Mouse (Mus musculus): Measurements from ENCODE around the gene Cep112. TPM values are rescaled to one million over a fixed set of nuclear protein-coding genes. Genes with fewer than 3 reads are reported as not detected.

Cep112 gene
- total RNA-seq, 2 experiments from 2014 or later: 21.0 to 23.1 TPM

DNA sequence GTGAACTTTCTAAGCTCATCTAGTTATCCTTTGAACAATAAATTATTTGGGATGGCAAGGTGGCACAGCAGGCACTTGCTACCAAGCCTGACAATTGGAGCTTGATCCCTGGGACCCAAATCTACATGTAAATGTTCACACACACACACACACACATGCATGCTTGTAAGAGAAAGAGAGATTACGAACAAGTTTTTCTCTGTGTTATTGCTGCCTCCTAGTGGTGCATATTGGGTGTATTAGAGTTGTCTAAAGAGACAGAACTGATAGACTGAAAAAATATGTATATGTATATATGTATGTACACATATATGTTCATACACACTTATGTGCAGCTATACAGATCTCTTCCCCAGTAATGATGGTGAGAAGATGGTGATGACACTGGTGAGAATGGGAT lies 6.5 kb upstream of the Cep112 start:
- Histone ChIP-seq H3K4me3 (no peak overlapping the region), H3K27ac (no peak overlapping the region)
- peak; percentile 5 to 30 for DNase-seq (ENCODE audit: low spot score in 2 of 2)
- TF ChIP-seq CTCF (conservative IDR thresholded peaks at IDR 0.05): peak; percentile 77

DNA sequence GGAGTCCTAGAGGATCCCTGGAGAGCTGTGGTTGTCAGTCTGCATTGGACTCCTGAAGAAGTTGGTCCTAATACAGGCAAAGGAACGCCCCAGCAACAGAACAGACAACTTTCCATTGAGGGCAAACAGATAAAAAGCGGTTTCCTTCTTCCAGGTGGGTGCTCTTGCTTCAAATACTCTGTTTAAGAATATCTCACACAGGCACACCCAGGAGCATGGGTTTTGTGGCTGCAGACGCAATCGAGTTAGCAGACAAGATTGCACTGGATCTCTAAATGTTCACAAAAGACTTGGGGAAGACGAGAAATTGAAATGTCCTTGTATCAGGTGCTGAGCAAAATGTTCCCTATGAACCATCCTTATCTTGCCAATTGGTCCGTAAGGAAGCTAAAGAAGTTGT lies 5.8 kb upstream of the Cep112 start:
- no peak overlapping the region for H3K4me3 ChIP-seq
- no peak overlapping the region for H3K27ac ChIP-seq
- DNase-seq (ENCODE audit: low spot score in 2 of 2): no peak
- no peak for TF ChIP-seq CTCF (conservative IDR thresholded peaks at IDR 0.05)

DNA sequence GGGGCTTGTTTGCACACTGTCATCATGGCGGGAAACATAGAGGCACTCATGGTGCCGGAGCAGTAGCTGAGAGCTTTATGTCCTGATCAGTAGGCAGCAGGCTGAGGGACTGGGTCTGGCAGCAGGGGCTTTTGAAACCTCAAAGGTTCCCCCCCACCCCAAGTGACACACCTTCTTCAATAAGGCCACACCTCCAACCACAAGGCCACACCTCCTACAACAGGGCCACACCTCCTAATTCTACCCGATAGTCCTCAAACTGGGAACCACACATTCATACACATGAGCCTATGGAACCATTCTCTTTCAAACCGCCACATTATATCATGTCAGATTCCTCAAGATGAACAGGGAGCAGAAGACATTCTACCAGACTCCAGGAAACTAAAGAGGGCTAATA lies 4.2 kb upstream of the Cep112 start:
- Histone ChIP-seq H3K4me3 (no peak overlapping the region), H3K27ac (no peak overlapping the region)
- TF ChIP-seq CTCF (conservative IDR thresholded peaks at IDR 0.05): no peak
- no peak for DNase-seq (ENCODE audit: low spot score in 2 of 2)

DNA sequence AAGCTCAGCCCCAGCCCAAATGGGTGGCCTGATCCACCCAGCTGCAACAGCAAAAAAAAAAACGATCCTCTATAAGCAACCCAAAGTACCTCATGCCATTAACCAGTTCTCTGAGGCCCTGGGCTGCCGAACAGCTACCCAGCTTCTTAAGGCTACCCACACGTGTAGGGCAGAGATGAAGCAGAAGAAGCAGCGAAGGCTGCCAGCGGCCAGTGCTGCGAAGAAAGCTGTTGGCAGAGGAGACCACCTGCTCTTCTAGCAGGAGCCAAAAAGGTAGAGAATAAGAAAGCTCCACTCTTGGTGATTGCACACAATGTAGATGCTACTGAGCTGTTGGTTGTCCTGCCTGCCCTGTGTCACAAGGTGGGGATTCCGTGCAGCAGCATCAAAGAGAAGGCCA lies 1.8 kb upstream of the Cep112 start:
- no peak overlapping the region for H3K4me3 ChIP-seq
- TF ChIP-seq CTCF (conservative IDR thresholded peaks at IDR 0.05): no peak
- no peak for DNase-seq (ENCODE audit: low spot score in 2 of 2)
- no peak overlapping the region for H3K27ac ChIP-seq

DNA sequence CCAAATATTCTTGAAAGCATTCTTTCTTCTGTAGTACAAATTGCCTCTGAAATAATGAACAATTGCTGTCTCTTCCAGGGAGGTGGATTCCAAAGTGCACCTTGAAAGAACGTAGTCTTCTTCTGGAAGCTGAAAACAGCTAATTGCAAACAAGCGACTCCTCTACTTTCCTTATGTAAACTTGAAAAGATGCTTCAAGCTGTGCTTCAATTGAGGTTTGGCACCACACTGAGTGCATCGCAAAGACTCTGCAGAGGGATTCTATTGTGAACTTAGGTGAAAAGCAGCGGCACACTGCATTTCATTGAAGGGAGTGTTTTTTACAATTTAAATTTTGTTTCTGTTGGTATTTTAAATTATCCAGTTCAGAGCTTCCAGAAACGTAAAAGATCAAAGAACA lies 881 bp upstream of the Cep112 start:
- H3K4me3 ChIP-seq: peak overlapping the region; percentile 56
- H3K27ac ChIP-seq: peak overlapping the region; percentile 87
- TF ChIP-seq CTCF (conservative IDR thresholded peaks at IDR 0.05): no peak
- no peak for DNase-seq (ENCODE audit: low spot score in 2 of 2)

DNA sequence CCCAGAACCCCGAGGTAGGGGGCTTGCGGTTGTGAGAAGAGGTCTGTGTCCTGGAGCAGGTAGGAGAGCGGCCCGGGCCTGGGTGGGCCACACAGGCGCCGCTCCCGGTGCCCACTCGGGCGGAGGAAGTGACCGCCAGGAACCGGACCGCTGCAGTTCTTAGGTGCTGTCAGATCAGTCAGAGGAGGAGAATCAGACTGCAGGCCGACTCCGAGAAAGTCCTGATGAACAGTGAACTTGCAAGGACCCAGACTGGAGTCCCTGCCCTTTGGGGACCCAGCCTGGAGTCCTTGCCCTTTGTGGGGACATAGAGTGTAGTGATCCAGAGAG lies 565 bp downstream of the Cep112 start:
- H3K4me3 ChIP-seq: peak overlapping the region; percentile 56
- peak overlapping the region; percentile 87; the same call in 1 of the 2 replicates for H3K27ac ChIP-seq
- DNase-seq (ENCODE audit: low spot score in 2 of 2): no peak
- TF ChIP-seq CTCF (conservative IDR thresholded peaks at IDR 0.05): no peak

DNA sequence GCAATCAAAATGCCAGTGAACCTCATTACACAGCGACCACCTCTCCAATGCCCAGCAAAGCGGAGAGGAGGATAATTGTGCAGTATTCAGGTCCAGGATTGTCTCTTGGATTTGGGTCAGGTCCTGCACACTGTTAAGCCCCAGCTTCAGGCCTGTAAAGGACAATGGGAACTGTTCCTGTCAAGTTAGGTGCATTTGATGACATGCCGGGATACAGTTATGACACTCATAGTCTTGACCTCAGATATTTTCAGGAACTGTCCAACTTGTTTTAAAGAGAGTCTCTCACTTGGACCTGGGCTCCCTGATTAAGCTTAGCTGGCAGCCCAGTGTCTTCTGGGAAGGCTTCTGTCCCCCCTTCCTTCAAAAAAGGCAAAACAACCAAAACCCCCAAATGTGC lies 1.1 kb downstream of the Cep112 start:
- H3K4me3 ChIP-seq: no peak overlapping the region
- DNase-seq (ENCODE audit: low spot score in 2 of 2): no peak
- TF ChIP-seq CTCF (conservative IDR thresholded peaks at IDR 0.05): no peak
- H3K27ac ChIP-seq: no peak overlapping the region; the same call in 1 of the 2 replicates

DNA sequence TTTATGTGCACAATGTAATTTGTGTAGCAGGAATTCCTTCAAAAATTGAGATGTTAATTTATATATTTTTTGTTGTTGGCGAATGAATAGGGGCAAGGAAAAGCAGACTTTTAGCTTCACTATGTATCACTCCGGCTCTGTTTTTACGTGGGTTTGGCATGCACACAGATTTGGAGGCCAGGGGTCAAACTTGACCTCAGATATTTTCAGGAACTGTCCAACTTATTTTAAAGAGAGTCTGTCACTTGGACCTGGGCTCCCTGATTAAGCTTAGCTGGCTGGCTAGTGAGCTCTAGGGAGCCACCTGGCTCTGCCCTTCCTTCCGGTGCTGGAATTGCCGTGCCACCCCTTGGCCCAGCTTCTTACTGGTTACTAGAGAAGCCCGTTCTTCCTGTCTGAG lies 2.2 kb downstream of the Cep112 start:
- no peak overlapping the region for H3K4me3 ChIP-seq
- H3K27ac ChIP-seq: no peak overlapping the region
- no peak for TF ChIP-seq CTCF (conservative IDR thresholded peaks at IDR 0.05)
- no peak for DNase-seq (ENCODE audit: low spot score in 2 of 2)

DNA sequence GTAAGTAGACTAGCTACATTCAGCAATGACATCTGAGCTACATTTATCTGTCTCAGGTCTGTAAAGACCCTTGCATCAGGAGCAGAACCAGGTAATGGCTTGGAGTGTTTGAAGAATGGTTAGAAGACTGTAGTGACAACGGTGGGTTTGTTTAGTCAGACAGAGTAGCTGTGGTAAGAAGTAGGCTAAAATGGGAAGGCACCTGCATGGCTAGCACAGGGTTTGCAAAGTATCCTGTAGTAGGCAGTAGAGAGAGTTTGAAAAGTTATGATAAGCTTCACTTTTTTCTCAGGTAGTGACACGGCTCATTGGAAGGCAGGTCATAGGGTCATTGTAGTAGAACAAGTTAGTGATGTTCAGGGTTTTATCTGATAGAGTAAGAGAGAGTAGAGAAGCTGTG lies 4.1 kb downstream of the Cep112 start:
- DNase-seq (ENCODE audit: low spot score in 2 of 2): no peak
- Histone ChIP-seq H3K4me3 (no peak overlapping the region), H3K27ac (no peak overlapping the region)
- TF ChIP-seq CTCF (conservative IDR thresholded peaks at IDR 0.05): no peak

DNA sequence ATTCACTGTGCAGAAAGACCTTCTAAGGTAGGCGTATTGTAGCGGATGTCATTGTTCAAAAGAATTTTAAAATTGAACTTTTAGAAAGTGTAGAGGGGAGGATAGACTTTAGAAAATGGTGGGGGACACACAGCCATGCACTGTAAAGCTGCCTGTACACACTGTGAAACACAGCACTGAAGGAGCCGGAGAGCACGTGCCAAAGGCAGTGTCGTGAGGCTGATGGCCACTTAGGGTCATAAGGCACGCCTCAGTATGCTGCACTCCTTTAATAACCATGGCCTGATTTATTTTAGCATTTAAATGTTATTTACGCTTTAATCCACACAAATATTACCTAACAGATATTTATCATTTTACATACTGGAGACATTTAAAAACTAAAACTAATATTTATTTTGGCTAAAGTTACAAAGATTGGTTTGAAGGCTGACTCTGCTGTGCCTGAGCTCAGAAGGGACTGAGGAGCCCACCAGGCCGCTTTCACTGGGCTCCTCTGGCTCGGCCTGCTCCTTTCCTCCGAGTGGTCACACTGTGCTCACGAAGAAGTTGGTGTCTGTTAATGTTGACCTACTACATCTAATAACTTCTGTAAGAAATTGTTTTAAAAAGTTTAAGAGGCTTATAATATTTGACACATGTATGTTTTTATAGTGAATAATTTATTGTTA lies 19.0 kb downstream of the Cep112 start:
- Histone ChIP-seq H3K27ac (no peak overlapping the region), H3K4me3 (no peak overlapping the region)
- TF ChIP-seq CTCF (conservative IDR thresholded peaks at IDR 0.05): no peak
- no peak for DNase-seq (ENCODE audit: low spot score in 2 of 2)

DNA sequence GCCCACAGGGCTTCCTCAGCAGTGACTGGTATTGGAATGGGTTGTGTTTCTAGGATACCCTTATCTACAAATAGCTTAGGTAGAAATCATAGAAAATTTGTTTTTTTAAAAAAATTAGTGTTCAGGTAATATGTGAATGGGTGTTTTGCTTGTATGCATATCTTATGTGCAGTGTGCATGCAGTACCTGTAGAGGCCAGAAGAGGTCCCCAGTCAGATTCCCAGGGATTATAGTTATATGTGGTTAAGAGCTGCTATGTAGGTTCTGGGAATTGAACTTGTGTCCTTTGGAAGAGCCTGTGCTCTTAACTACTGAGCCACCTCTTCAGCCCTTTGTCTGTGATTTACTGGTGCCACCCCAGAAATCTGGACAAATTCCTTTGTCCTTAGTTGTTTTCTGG lies 22.2 kb downstream of the Cep112 start:
- no peak for DNase-seq (ENCODE audit: low spot score in 2 of 2)
- no peak overlapping the region for H3K4me3 ChIP-seq
- no peak overlapping the region for H3K27ac ChIP-seq
- TF ChIP-seq CTCF (conservative IDR thresholded peaks at IDR 0.05): peak; percentile 78

DNA sequence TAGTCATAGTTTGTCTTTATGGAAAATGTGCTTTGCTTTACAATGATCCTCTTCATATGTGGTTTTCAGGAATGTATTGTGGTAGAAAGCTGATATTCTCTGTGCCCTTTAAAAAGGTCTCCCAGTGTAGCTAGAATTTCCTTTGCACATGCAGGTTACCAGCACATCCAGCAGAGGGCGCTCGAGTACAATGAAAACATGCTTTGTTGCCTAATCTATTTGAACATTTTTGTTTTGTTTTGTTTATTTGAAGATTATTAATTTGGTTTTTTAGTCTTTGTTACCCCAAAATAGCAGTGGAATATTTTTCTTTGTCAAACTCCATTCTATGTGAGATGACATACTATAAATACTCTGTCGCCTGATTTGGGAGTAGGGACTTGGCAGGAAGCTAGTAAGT lies 24.8 kb downstream of the Cep112 start:
- H3K27ac ChIP-seq: peak overlapping the region; percentile 23; the same call in 1 of the 2 replicates
- peak; percentile 97 for TF ChIP-seq CTCF (conservative IDR thresholded peaks at IDR 0.05)
- H3K4me3 ChIP-seq: no peak overlapping the region
- DNase-seq (ENCODE audit: low spot score in 2 of 2): peak; percentile 60 to 84

DNA sequence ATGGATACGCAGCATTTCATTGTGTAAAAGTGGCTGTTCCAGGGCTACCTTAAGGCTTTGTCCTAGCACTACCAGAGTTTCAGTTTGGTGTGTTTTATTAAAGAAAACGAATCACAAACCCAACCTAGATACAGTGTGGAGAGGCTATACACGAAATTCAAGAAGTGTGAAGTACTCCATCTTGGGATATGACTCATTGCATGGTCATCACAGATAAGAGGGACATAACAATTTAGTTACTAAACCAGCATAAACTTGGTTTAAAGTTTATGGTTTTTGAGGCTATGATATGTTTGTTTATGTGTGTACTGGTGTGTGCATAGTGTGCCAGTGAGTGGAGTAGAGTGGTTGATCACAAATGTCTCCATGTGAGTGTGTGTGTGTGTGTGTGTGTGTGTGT lies 34.6 kb downstream of the Cep112 start:
- Histone ChIP-seq H3K4me3 (no peak overlapping the region), H3K27ac (no peak overlapping the region)
- no peak for TF ChIP-seq CTCF (conservative IDR thresholded peaks at IDR 0.05)
- no peak for DNase-seq (ENCODE audit: low spot score in 2 of 2)

DNA sequence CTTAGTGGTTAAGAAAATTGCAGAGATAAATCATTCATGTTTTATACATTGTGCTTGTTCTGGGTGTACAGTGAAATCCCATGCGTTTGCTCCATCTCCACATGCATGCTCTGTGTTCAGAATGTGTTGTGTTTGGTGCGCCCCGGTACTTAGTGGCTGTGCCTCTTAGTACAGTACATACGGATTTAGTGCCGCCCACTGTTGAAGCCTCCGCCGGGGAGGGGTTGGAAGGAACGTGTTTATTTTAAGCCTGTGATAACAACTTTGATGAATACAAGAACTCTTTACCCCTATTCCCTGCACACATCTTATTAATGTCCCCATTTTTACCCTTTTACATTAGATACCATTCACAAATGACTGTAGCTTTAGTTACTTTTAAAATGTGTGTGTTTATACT lies 39.1 kb downstream of the Cep112 start:
- Histone ChIP-seq H3K27ac (peak overlapping the region; percentile 36; the same call in 1 of the 2 replicates), H3K4me3 (no peak overlapping the region)
- TF ChIP-seq CTCF (conservative IDR thresholded peaks at IDR 0.05): no peak; the same call in 1 of the 2 replicates
- peak in 1 of 2 experiments; percentile 36 for DNase-seq (ENCODE audit: low spot score in 2 of 2)
